Mouse (Mus musculus) myocyte (in vitro differentiated cells): ENCODE data around the gene Suco.

Experiments
- E2F4 ChIP-seq: IDR thresholded peaks from one replicate; pipeline ENCODE4 v1.6.1; 2011; ENCODE audit warnings: mild to moderate bottlenecking, control low read depth, moderate library complexity; ENCODE audit not compliant: insufficient read depth
- MAX ChIP-seq: IDR thresholded peaks from one replicate; pipeline ENCODE4 v1.6.1; 2011; ENCODE audit warnings: low read depth, mild to moderate bottlenecking, control low read depth
- MYOD1 ChIP-seq, 3 experiments: IDR thresholded peaks; one replicate each; pipeline ENCODE4 v1.6.1; 2011; ENCODE audit warnings: control low read depth in 2 of 3, low read depth in 2 of 3, mild to moderate bottlenecking in 2 of 3, moderate library complexity in 1 of 3; ENCODE audit not compliant: insufficient read length in 2 of 3, control insufficient read depth in 1 of 3
- MYOG ChIP-seq, 3 experiments: IDR thresholded peaks; one replicate each; pipeline ENCODE4 v1.6.1; 2011; ENCODE audit warnings: control low read depth in 2 of 3, low read depth in 2 of 3, mild to moderate bottlenecking in 2 of 3; ENCODE audit not compliant: insufficient read length in 2 of 3, control insufficient read depth in 1 of 3, insufficient read depth in 1 of 3
- POLR2A ChIP-seq: IDR thresholded peaks from one replicate; pipeline ENCODE4 v1.6.1; 2011; ENCODE audit warnings: low read depth, mild to moderate bottlenecking, control low read depth, moderate library complexity; ENCODE audit not compliant: insufficient read length
- POLR2AphosphoS2 ChIP-seq: IDR thresholded peaks from one replicate; pipeline ENCODE4 v1.6.1; 2011; ENCODE audit warnings: low read depth, control low read depth; ENCODE audit not compliant: insufficient read length
- REST ChIP-seq: IDR thresholded peaks from one replicate; pipeline ENCODE4 v1.6.1; 2011; ENCODE audit warnings: mild to moderate bottlenecking, control low read depth, moderate library complexity; ENCODE audit not compliant: insufficient read depth, insufficient read length
- SRF ChIP-seq: IDR thresholded peaks from one replicate; pipeline ENCODE4 v1.6.1; 2011; ENCODE audit warnings: low read depth; ENCODE audit not compliant: control insufficient read depth, insufficient read length
- TCF12 ChIP-seq: IDR thresholded peaks from one replicate; pipeline ENCODE4 v1.6.1; 2011; ENCODE audit warnings: mild to moderate bottlenecking, control low read depth; ENCODE audit not compliant: poor library complexity, insufficient read depth, severe bottlenecking

- no peak for TF ChIP-seq TCF12
- TF ChIP-seq E2F4 = no peak
- no peak for TF ChIP-seq POLR2A
- TF ChIP-seq POLR2AphosphoS2 = no peak
- TF ChIP-seq MYOD1 (IDR thresholded peaks at IDR 0.05; ENCODE audit: control insufficient read depth in 1 of 3, insufficient read length in 2 of 3, low read depth in 2 of 3) = no peak
- TF ChIP-seq SRF = no peak
- no peak for TF ChIP-seq MAX
- TF ChIP-seq MYOG (IDR thresholded peaks at IDR 0.05; ENCODE audit: control insufficient read depth in 1 of 3, insufficient read depth in 1 of 3, insufficient read length in 2 of 3, low read depth in 2 of 3) = no peak
- no peak for TF ChIP-seq REST
Observed at GRCm38 (mm10) chr1:161767101-161767524, 109.4 kb downstream of the Suco start.
